Mouse (Mus musculus): ENCODE measurements around the gene Kif26a. TPM values are rescaled to one million over a fixed set of nuclear protein-coding genes. Genes with fewer than 3 reads are reported as not detected.

The Kif26a gene
- polyA plus RNA-seq (2012; ENCODE audit: insufficient read depth, insufficient read length, low replicate concordance, missing spikeins), result not detected in 2 replicates

- Histone ChIP-seq H3K27ac (ENCODE audit: insufficient read depth, low read depth, low read length) (peak within 1 kb of the TSS; percentile 38; the same call in 1 of the 2 replicates), H3K4me1 (ENCODE audit: control insufficient read depth, insufficient read depth, low read length) (peaks cover 54% of the 10 kb centered on the region), H3K4me3 (ENCODE audit: insufficient read depth, low read depth, low read length) (peak within 1 kb of the TSS; percentile 61)
- under 1% methylated on average over 68 of the region's 68 CpGs for WGBS
- TF ChIP-seq CTCF (IDR thresholded peaks at IDR 0.05; ENCODE audit: insufficient read depth, low read depth, low read length), result peak; percentile 93
- TF ChIP-seq POLR2A (IDR thresholded peaks at IDR 0.05; ENCODE audit: insufficient read depth, low read depth, low read length), result 0 out of 2 replicates have a peak, but pooled peaks have one; percentile 24
These were observed at the start of gene Kif26a for GRCm38 (mm10) chr12:112145875-112146651. TSS of gene Kif26a (plus strand) at chr12:112146208.

DNA sequence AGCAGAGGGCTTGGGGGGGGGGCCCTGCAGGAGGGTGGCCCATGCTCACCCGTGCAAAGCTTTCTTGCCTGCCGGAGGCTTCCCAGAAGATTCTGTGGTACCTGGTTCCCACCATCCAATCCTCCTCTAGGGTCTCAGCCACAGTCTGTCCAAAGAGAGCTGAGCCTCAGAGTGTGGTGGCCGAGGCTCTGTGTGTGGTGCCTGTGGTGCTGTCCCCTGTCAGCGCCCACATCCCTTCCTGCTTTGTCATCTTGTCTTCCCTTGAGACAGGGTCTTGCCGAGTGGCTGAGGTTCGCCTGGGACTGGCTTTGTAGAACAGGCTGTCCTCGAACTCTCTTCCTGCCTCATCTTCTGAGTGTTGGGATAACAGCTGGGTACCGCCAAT is 49.3 kb upstream of the Kif26a start:
- Histone ChIP-seq H3K4me3 (ENCODE audit: insufficient read depth, low read depth, low read length) (no peak overlapping the region), H3K4me1 (ENCODE audit: control insufficient read depth, insufficient read depth, low read length) (peaks cover 10% of the 10 kb centered on the region), H3K27ac (ENCODE audit: insufficient read depth, low read depth, low read length) (no peak overlapping the region)
- WGBS, result 74% methylated on average over 8 of the region's 8 CpGs
- TF ChIP-seq CTCF (IDR thresholded peaks at IDR 0.05; ENCODE audit: insufficient read depth, low read depth, low read length) (no peak), POLR2A (IDR thresholded peaks at IDR 0.05; ENCODE audit: insufficient read depth, low read depth, low read length) (no peak)

- Histone ChIP-seq H3K4me3 (ENCODE audit: insufficient read depth, low read depth, low read length) (no peak overlapping the region), H3K4me1 (ENCODE audit: control insufficient read depth, insufficient read depth, low read length) (peaks cover 10% of the 10 kb centered on the region), H3K27ac (ENCODE audit: insufficient read depth, low read depth, low read length) (no peak overlapping the region)
- WGBS, result 59% methylated on average over 4 of the region's 4 CpGs
- no peak for TF ChIP-seq CTCF (IDR thresholded peaks at IDR 0.05; ENCODE audit: insufficient read depth, low read depth, low read length)
- no peak for TF ChIP-seq POLR2A (IDR thresholded peaks at IDR 0.05; ENCODE audit: insufficient read depth, low read depth, low read length)
These were observed 45.9 kb upstream of the Kif26a start for GRCm38 (mm10) chr12:112100106-112100505.

GRCm38 (mm10) chr12:112101045-112101444 is 45.0 kb upstream of the Kif26a start:
- 58% methylated on average over 4 of the region's 4 CpGs for WGBS

GRCm38 (mm10) chr12:112103179-112103578 is 42.8 kb upstream of the Kif26a start:
- no peak overlapping the region for H3K27ac ChIP-seq (ENCODE audit: insufficient read depth, low read depth, low read length)
- WGBS, result 88% methylated on average over 5 of the region's 5 CpGs
- TF ChIP-seq CTCF (IDR thresholded peaks at IDR 0.05; ENCODE audit: insufficient read depth, low read depth, low read length) (no peak), POLR2A (IDR thresholded peaks at IDR 0.05; ENCODE audit: insufficient read depth, low read depth, low read length) (no peak)
- H3K4me3 ChIP-seq (ENCODE audit: insufficient read depth, low read depth, low read length), result no peak overlapping the region
- peaks cover 3% of the 10 kb centered on the region; the same call in 1 of the 2 replicates for H3K4me1 ChIP-seq (ENCODE audit: control insufficient read depth, insufficient read depth, low read length)

More at GRCm38 (mm10) chr12:112101045-112101444, 45.0 kb upstream of the Kif26a start:
- no peak overlapping the region for H3K4me3 ChIP-seq (ENCODE audit: insufficient read depth, low read depth, low read length)
- H3K4me1 ChIP-seq (ENCODE audit: control insufficient read depth, insufficient read depth, low read length), result peaks cover 9% of the 10 kb centered on the region
- H3K27ac ChIP-seq (ENCODE audit: insufficient read depth, low read depth, low read length), result no peak overlapping the region
- TF ChIP-seq POLR2A (IDR thresholded peaks at IDR 0.05; ENCODE audit: insufficient read depth, low read depth, low read length), result no peak
- TF ChIP-seq CTCF (IDR thresholded peaks at IDR 0.05; ENCODE audit: insufficient read depth, low read depth, low read length), result no peak

GRCm38 (mm10) chr12:112104890-112105289 is 41.1 kb upstream of the Kif26a start:
- no peak overlapping the region for H3K27ac ChIP-seq (ENCODE audit: insufficient read depth, low read depth, low read length)
- H3K4me1 ChIP-seq (ENCODE audit: control insufficient read depth, insufficient read depth, low read length), result peaks cover 3% of the 10 kb centered on the region; the same call in 1 of the 2 replicates
- WGBS, result 74% methylated on average over 11 of the region's 11 CpGs
- TF ChIP-seq POLR2A (IDR thresholded peaks at IDR 0.05; ENCODE audit: insufficient read depth, low read depth, low read length) (no peak), CTCF (IDR thresholded peaks at IDR 0.05; ENCODE audit: insufficient read depth, low read depth, low read length) (no peak)
- H3K4me3 ChIP-seq (ENCODE audit: insufficient read depth, low read depth, low read length), result no peak overlapping the region

DNA sequence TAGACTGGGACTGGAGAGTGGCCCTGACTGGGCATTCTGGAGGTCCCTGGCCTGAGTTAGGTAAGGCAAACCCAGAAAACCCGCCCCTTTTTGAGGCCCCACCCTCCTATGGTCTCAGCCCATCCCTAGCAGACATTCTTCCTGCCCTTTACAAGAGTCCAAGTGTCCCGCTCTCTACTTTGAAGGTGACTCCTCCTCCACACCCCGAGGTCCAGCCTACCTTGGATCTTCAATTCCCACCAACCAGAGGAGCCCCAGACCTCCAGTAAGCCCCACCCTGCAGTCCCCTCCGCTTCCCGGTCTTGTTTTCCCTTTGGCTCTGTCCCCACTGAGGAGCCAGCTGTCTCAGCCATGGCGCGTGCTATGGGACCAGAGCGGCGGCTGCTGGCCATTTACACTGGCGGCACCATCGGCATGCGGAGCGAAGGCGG is 39.5 kb upstream of the Kif26a start, which contains the start of gene Aspg:
Aspg (plus strand) TSS at position 139 of the 431 bp plus-strand sequence.
- Histone ChIP-seq H3K27ac (ENCODE audit: insufficient read depth, low read depth, low read length) (no peak within 1 kb of the TSS), H3K4me1 (ENCODE audit: control insufficient read depth, insufficient read depth, low read length) (peaks cover 3% of the 10 kb centered on the region; the same call in 1 of the 2 replicates), H3K4me3 (ENCODE audit: insufficient read depth, low read depth, low read length) (no peak within 1 kb of the TSS)
- 18% methylated on average over 14 of the region's 14 CpGs for WGBS
- no peak for TF ChIP-seq CTCF (IDR thresholded peaks at IDR 0.05; ENCODE audit: insufficient read depth, low read depth, low read length)

GRCm38 (mm10) chr12:112107685-112108084 is 38.3 kb upstream of the Kif26a start:
- TF ChIP-seq POLR2A (IDR thresholded peaks at IDR 0.05; ENCODE audit: insufficient read depth, low read depth, low read length) (no peak), CTCF (IDR thresholded peaks at IDR 0.05; ENCODE audit: insufficient read depth, low read depth, low read length) (no peak)
- no peak overlapping the region for H3K4me3 ChIP-seq (ENCODE audit: insufficient read depth, low read depth, low read length)
- WGBS, result 94% methylated on average over 8 of the region's 8 CpGs

More at GRCm38 (mm10) chr12:112107685-112108084, 38.3 kb upstream of the Kif26a start:
- Histone ChIP-seq H3K4me1 (ENCODE audit: control insufficient read depth, insufficient read depth, low read length) (peaks cover 3% of the 10 kb centered on the region; the same call in 1 of the 2 replicates), H3K27ac (ENCODE audit: insufficient read depth, low read depth, low read length) (no peak overlapping the region)

Data from olfactory bulb, adult 2 months (tissue).